Mouse (Mus musculus) heart, adult 2 months (tissue): ENCODE measurements at regions not wholly inside any gene's neighbourhood (a gene's known extent, or its start where the extent isn't known, plus 50 kb on each side); places are given as distances from the start of the nearest gene placed in this dataset.

Source experiments
- DNase-seq, 2 experiments: peaks; one replicate each; pipeline ENCODE4 v3.0.0; 2021
- H3K27ac ChIP-seq: fragments of 200-600 bp; 2 replicates; pipeline ENCODE4 v1.8.1; 2022
- H3K27me3 ChIP-seq: fragments of 200-500 bp; 2 replicates; pipeline ENCODE4 v1.6.1; 2012; ENCODE audit warnings: mild to moderate bottlenecking, low read length, inconsistent platforms, mixed read lengths; ENCODE audit not compliant: control insufficient read depth, insufficient read depth
- H3K36me3 ChIP-seq: fragments of 200-500 bp; 2 replicates; pipeline ENCODE4 v1.6.1; 2012; ENCODE audit warnings: low read length, inconsistent platforms; ENCODE audit not compliant: control insufficient read depth, insufficient read depth
- H3K4me1 ChIP-seq: fragments of 200-500 bp; 2 replicates; pipeline ENCODE4 v1.6.1; 2011; ENCODE audit warnings: low read length; ENCODE audit not compliant: control insufficient read depth, insufficient read depth
- H3K4me3 ChIP-seq: fragments of 200-600 bp; 2 replicates; pipeline ENCODE4 v1.8.1; 2022
- H3K79me2 ChIP-seq: fragments of 200-500 bp; replicated peaks from 2 replicates; pipeline ENCODE4 v1.6.1; 2012; ENCODE audit warnings: mild to moderate bottlenecking, inconsistent platforms, low read length, moderate library complexity, mixed read lengths; ENCODE audit not compliant: control insufficient read depth, insufficient read depth
- H3K9ac ChIP-seq: fragments of 200-500 bp; 2 replicates; pipeline ENCODE4 v1.6.1; 2012; ENCODE audit warnings: low read depth, mild to moderate bottlenecking, control low read depth, inconsistent platforms, low read length, mixed read lengths
- CTCF ChIP-seq: fragments of 200-600 bp; IDR thresholded peaks from 2 replicates; pipeline ENCODE4 v1.8.1; 2022; ENCODE audit warnings: antibody characterized with exemption, mild to moderate bottlenecking, moderate library complexity
- EP300 ChIP-seq: fragments of 200-500 bp; IDR thresholded peaks from 2 replicates; pipeline ENCODE4 v1.6.1; 2011; ENCODE audit warnings: low read depth, low read length, control low read depth; ENCODE audit not compliant: insufficient read depth
- POLR2A ChIP-seq: fragments of 200-500 bp; IDR thresholded peaks from 2 replicates; pipeline ENCODE4 v1.6.1; 2011; ENCODE audit warnings: mild to moderate bottlenecking, low read depth, low read length, control low read depth; ENCODE audit not compliant: insufficient read depth
- WGBS: fragments of 180-500 bp; shearing (Covaris S2); methylation state at CpG from one replicate; pipeline ENCODE4 v1.1.7; 2018; 5-methylcytosine and 5-hydroxymethylcytosine counted together
- intact Hi-C: fragments of 180-260 bp; cut with DNase I; formaldehyde crosslinking; loops from one replicate; pipeline ENCODE4 v1.15.1; 2025

GRCm38 (mm10) chr3:38220934-38221833, 263.5 kb downstream of the Ankrd50 start:
- Histone ChIP-seq H3K27me3 (no peaks in the 10 kb centered on the region), H3K79me2 (no peaks in the 10 kb centered on the region), H3K4me1 (no peaks in the 10 kb centered on the region; the same call in 1 of the 2 replicates), H3K4me3 (no peak overlapping the region), H3K9ac (no peak overlapping the region), H3K27ac (no peak overlapping the region), H3K36me3 (no peaks in the 10 kb centered on the region)
- TF ChIP-seq CTCF (peak; percentile 92), POLR2A (no peak)
- DNase-seq, result peak in 1 of 2 experiments; percentile 36
- WGBS, result 38% methylated on average over 11 of the region's 11 CpGs
- intact Hi-C loops, result loop anchor here (5.0 kb wide), 2 partner anchors 589 to 754 kb away; no protein-coding TSS in a partner anchor

DNA sequence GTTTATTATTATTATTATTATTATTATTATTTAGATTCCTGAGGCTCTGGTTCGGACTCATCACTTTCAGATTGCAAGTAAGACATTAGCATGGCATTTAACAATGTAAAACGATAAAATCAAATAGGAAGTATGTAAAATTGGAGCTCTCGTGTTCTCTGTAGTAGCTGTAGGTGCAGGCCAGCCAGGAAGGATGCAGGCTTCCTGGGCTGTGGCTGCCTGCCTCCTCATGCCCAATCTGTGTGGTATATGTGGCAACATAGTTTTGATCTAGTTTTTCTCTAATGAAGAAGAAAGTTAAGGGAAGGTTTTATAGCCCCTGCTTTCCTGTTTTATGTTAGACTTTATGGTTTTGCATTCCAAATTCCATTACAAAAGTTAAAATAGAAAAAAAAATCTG, 275.6 kb downstream of the Ankrd50 start:
- Histone ChIP-seq H3K79me2 (no peaks in the 10 kb centered on the region), H3K27ac (no peak overlapping the region), H3K27me3 (no peaks in the 10 kb centered on the region), H3K4me1 (no peaks in the 10 kb centered on the region; the same call in 1 of the 2 replicates), H3K4me3 (no peak overlapping the region), H3K9ac (no peak overlapping the region), H3K36me3 (no peaks in the 10 kb centered on the region)
- TF ChIP-seq POLR2A, result no peak
- TF ChIP-seq CTCF, result no peak
- no peak for TF ChIP-seq EP300
- intact Hi-C loops, result loop anchor here (10.0 kb wide), 1 partner anchor 94 kb away; no protein-coding TSS in a partner anchor
- WGBS, result 61% methylated on average over 3 of the region's 3 CpGs
- no peak for DNase-seq

- Histone ChIP-seq H3K9ac (no peak overlapping the region), H3K4me3 (no peak overlapping the region), H3K4me1 (no peaks in the 10 kb centered on the region; the same call in 1 of the 2 replicates), H3K79me2 (no peaks in the 10 kb centered on the region), H3K36me3 (no peaks in the 10 kb centered on the region), H3K27ac (no peak overlapping the region), H3K27me3 (no peaks in the 10 kb centered on the region)
- 76% methylated on average over 1 of the region's 1 CpGs for WGBS
- TF ChIP-seq EP300, result no peak
- no peak for TF ChIP-seq CTCF
- TF ChIP-seq POLR2A, result no peak
- DNase-seq, result no peak
- intact Hi-C loops, result loop anchor here (10.0 kb wide), 1 partner anchor 93 kb away; no protein-coding TSS in a partner anchor
These were observed 276.8 kb downstream of the Ankrd50 start for GRCm38 (mm10) chr3:38207867-38208266.

GRCm38 (mm10) chr3:38201861-38202656, 282.6 kb downstream of the Ankrd50 start:
- TF ChIP-seq EP300 (peak; percentile 92), POLR2A (no peak), CTCF (peak; percentile 90)
- peak; percentile 78 to 84 for DNase-seq
- WGBS, result 32% methylated on average over 10 of the region's 10 CpGs
- no peaks in the 10 kb centered on the region for H3K79me2 ChIP-seq
- peak overlapping the region; percentile 38; the same call in 1 of the 2 replicates for H3K27ac ChIP-seq
- H3K27me3 ChIP-seq, result no peaks in the 10 kb centered on the region
- H3K36me3 ChIP-seq, result no peaks in the 10 kb centered on the region
- 0 out of 2 replicates have a peak overlapping the region, but pooled peaks have one; percentile 25 for H3K4me3 ChIP-seq
- intact Hi-C loops, result loop anchor here (5.0 to 10.0 kb wide), 5 partner anchors 87 to 565 kb away; partner anchors contain the start of gene Spry1
- no peak overlapping the region for H3K9ac ChIP-seq
- H3K4me1 ChIP-seq, result no peaks in the 10 kb centered on the region; the same call in 1 of the 2 replicates

- TF ChIP-seq POLR2A (no peak), CTCF (no peak), EP300 (no peak)
- H3K4me1 ChIP-seq, result no peaks in the 10 kb centered on the region
- 69% methylated on average over 4 of the region's 4 CpGs for WGBS
These were observed 290.6 kb downstream of the Ankrd50 start for GRCm38 (mm10) chr3:38194001-38194400.

More at GRCm38 (mm10) chr3:38194001-38194400, 290.6 kb downstream of the Ankrd50 start:
- H3K27me3 ChIP-seq, result no peaks in the 10 kb centered on the region
- peak; percentile 29 to 53 for DNase-seq
- no peak overlapping the region for H3K4me3 ChIP-seq
- intact Hi-C loops, result no loop called here
- no peak overlapping the region for H3K9ac ChIP-seq
- H3K79me2 ChIP-seq, result no peaks in the 10 kb centered on the region
- no peaks in the 10 kb centered on the region for H3K36me3 ChIP-seq
- H3K27ac ChIP-seq, result no peak overlapping the region
